Mouse (Mus musculus) yolk sac, embryonic 10.5 days (tissue): Measurements from ENCODE around the gene Gm5134.
"Not testable (repeated sequence)": the region's sequence is repeated elsewhere in the genome, so short reads cannot be mapped to it uniquely, and the experiment has no call there.

Source experiments
- DNase-seq: peaks from one replicate; pipeline ENCODE4 v3.0.0-alpha.2; 2017; ENCODE audit warnings: low spot score

Gene Gm5134

DNA sequence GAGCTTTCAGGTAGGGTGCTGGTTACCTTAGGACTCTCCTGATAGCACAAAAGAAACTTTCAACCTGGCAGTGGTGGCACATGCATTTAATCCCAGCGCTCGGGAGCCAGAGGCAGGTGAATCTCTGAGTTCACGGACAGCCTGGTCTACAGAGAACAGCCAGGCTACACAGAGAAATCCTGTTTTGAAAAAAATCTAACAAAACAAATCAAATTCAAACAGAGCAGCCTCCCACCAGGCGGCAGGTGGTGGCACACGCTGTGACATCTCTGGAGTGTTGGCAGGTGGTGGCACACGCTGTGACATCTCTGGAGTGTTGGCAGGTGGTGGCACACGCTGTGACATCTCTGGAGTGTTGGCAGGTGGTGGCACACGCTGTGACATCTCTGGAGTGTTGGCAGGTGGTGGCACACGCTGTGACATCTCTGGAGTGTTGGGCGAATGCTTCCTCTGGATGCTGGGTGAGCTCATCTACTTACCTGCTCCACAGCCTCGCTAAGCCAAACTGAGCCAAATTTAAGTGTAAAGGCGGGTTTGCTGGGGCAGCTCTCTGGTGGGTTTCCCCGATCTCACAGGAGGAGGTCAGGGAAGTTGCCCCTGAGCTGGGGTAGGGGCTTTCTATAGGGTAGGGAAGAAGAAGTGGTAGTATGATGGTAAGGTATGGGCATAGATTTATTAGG is 40.4 kb downstream of the Gm5134 start:
- not testable (repeated sequence) for DNase-seq

GRCm38 (mm10) chr10:75995463-75995862 is 41.1 kb downstream of the Gm5134 start:
- no peak for DNase-seq

DNA sequence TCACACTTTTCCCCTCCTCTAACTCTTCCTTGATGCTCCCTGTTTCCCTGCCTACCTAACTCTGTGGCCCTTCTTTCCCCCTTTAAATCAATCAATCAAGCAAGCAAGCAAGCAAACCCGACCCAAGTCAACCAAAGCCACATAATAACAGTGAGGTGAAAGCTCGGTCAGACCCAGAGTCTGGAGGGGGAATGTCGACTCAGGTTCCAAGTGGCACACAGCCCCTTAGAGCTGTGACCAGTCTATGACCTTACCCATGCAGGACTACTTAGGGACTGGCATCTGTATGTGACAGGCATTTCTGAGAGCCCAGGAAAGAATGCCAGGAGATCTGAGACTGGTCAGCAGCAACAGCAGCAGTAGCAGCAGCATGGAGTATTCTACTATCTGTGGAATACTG is 42.0 kb downstream of the Gm5134 start:
- DNase-seq = no peak

DNA sequence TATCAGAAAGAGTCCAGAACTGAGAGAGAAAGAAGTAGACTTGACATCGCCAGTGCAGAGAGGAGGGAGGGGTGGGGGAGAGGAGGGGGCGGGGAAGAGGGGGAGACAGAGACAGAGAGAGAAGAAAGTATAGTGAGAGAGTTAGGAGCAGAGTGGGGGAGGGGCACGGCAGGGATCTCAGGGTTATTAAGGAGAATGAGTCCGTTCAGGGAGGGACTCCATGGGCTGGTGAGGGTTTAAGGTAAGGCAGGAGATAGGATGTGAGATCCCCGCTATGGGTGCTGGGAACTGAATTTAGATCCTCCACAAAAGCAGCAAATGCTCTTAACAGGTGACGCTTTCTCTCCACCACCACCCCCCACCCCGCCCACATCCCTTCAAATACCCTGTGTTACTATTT is 46.8 kb downstream of the Gm5134 start:
- no peak for DNase-seq

DNA sequence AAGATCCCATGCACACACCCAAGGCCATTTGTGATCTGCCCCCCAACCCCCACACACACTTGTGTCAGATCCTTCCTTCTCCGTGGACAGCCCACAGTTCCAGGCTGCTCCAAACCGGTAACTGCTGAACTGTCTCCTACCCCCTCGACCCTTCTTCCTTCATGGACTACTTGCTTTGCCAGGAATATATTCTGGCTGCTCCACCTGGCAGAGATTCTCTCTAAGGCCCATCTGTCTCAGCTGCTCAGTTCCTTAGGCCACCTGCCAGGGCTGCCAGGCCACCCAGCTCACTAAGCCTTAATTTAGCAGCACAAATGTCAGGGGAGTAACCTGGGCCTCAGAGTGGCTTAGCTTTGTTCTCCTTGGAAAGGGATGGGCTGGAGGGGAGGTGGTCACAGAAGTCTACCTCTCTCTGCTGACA is 47.8 kb downstream of the Gm5134 start:
- DNase-seq = no peak

- no peak for DNase-seq
These were observed 48.3 kb downstream of the Gm5134 start for GRCm38 (mm10) chr10:76002615-76003014.

DNA sequence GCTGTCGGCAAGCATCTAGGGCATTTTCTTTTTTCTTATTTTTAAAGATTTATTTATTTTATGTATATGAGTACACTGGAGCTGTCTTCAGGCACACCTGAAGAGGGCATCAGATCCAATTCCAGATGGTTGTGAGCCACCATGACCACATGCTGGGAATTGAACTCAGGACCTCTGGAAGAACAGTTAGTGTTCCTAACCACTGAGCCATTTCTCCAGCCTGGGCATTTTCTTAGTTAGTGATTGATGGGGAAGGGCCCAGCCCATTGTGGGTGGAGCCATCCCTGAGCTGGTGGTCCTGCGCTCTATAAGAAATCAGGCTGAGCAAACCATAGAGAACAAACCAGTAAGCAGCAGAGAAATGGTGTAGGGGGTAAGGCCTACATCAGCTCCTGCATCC is 48.9 kb downstream of the Gm5134 start:
- DNase-seq = no peak

GRCm38 (mm10) chr10:76006385-76006784 is 52.1 kb downstream of the Gm5134 start:
- DNase-seq = no peak

DNA sequence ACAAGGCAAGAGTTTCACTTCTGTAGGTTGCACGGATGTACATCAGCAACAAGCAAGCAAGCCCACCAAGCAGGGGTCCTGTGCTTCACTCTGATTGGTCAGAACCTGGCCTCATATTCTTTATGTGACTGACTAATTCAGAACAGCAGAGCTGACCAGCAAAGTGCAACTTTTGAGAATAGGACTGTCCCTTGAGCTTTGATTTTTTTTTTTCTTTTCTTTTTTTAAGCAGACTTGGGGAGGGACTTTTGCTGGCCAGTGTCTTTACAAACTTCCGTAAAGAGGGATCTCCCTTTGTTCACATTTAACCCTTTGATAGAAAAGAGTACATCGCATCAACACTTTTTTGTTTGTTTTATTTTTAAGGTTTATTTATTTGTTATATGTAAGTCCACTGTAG is 55.5 kb downstream of the Gm5134 start:
- no peak for DNase-seq

DNA sequence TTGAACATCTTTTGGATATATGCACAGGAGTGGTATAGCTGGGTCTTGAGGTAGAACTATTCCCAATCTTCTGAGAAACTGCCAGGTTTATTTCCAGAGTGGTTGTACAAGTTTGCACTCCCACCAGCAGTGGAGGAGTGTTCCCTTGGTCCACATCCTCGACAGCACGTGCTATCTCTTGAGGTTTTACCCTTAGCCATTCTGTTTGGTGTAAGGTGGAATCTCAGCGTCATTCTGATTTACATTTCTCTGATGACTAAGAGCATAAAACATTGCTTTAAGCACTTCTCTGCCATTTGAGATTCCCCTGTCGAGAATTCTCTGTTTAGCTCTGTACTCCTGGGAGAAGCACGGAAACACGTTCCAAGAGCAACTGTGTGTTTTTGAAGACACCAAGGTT is 58.6 kb downstream of the Gm5134 start:
- DNase-seq = no peak

- DNase-seq = no peak
These were observed 62.6 kb downstream of the Gm5134 start for GRCm38 (mm10) chr10:76016886-76017285.

GRCm38 (mm10) chr10:76021728-76022127 is 67.4 kb downstream of the Gm5134 start:
- peak; percentile 80 for DNase-seq

DNA sequence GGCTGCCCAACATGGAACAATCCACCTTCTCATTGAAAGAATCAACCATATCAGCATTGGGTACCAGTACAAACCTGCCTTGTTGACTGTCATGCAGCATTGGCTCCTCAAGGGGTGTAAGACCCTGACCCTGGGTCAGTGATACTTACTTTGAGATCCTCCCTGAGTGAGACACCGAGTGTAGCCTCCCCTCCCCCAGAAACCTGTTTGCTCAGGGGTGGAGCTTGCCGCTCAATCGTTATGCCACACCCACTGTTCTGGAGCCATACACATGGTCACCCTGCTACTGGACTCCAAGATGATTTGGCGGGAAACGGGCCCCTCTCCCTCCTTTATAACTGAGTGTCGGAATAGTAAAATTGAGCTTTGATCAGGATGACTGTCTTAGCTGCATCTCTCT is 69.6 kb downstream of the Gm5134 start:
- no peak for DNase-seq

DNA sequence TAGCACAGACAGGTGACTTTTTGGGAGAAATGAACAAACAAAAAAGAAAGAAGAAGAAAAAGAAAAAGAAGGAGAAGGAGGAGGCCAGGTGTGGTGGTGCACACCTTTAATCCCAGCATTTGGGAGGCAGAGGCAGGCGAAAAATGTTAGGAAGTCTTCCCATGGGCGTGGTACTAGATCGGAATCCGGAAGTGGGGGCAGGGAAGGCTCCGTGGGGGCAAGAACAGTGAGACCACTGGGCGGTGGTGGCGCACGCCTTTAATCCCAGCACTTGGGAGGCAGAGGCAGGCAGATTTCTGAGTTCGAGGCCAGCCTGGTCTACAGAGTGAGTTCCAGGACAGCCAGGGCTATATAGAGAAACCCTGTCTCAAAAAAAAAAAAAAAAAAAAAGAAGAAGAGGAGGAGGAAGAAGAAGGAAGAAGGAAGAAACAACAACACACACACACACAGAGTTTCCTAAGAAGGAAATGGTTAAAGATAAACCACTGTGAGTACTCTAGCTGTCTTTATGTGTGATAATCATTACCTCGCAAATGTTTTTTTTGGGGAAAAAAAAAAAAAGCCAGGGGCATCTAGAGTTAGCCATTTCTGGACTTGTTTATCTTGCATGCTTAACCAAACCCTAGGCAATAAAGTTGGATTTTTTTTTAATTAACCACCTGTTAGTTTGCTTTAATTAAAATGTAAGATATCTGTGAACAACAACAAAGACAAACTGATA is 71.3 kb downstream of the Gm5134 start:
- peak; percentile 59 for DNase-seq

DNA sequence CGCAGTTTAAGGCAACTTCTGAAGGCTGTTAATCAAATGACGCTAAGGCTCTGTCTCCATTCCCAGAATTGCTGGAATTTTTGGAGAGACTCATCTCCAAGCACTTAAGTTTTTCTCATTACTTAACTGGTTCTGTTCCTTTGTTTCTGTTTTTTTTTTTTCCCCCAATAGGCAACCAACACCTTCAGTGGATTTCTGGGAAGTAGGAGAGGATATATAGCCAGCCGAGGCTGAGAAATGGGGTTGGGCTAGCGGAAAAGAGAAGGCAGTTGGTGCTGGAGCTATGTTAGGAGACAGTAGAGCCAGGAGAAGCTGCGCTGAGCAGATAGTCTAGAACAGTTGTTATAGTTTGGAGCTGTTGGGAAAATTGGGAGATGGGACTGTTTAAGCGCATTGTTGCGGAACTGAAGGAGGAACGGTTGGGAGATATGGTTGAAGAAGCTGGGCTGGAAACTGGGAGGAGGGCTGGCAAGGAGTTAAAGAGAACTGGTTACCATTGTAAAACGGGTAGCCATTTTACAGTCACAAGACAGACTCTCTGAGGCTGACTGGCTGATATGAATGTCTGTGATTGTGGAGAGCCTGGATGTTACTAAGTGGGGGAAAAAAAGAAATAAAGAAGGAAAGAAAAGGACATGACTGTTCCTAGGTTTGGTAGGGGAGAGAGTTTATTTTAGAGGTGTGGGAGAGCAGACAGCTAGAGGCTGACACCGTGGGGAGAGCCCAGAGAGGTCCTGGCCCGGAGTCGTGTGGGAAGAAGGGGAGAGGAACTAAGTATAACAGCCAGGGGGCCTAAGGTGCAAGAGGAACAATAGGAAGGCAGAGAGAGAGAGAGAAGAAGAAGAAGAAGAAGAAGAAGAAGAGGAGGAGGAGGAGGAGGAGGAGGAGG is 73.1 kb downstream of the Gm5134 start:
- no peak for DNase-seq

GRCm38 (mm10) chr10:76028016-76028366 is 73.7 kb downstream of the Gm5134 start:
- peak; percentile 33 for DNase-seq

GRCm38 (mm10) chr10:76028396-76028795 is 74.1 kb downstream of the Gm5134 start:
- DNase-seq = no peak

DNA sequence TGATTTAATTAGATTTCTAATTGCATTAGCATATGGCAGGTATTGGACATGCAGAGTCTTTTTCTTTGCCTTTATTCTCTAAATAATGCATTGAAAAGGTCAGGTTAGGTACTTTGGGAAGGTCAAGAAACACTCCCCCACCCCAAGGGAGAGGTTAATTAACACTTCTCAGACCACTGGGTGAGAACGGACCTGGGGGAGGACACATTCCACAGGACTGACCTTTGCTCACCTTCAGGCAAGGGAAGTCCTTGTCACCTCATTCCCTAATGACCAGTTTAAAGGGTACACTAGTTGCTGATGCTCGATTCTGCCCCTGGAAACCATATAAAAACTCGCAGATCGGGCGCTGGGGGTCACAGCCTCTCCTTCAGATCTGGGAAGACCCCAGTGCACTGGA is 75.0 kb downstream of the Gm5134 start:
- DNase-seq = peak; percentile 75

- no peak for DNase-seq
These were observed 76.2 kb downstream of the Gm5134 start for GRCm38 (mm10) chr10:76030496-76030895.

GRCm38 (mm10) chr10:76031511-76032401 is 77.4 kb downstream of the Gm5134 start:
- DNase-seq = no peak

GRCm38 (mm10) chr10:76032402-76033118 is 78.2 kb downstream of the Gm5134 start, which contains the start of gene Zfp280b:
TSS of gene Zfp280b (plus strand) at chr10:76032650.
- peak; percentile 97 for DNase-seq
